Mouse (Mus musculus) kidney, adult 11 months (tissue): ENCODE results near the gene Ddx54.

Experiments
- DNase-seq: peaks from one replicate; pipeline ENCODE4 v3.0.0; 2022

Ddx54 gene

DNA sequence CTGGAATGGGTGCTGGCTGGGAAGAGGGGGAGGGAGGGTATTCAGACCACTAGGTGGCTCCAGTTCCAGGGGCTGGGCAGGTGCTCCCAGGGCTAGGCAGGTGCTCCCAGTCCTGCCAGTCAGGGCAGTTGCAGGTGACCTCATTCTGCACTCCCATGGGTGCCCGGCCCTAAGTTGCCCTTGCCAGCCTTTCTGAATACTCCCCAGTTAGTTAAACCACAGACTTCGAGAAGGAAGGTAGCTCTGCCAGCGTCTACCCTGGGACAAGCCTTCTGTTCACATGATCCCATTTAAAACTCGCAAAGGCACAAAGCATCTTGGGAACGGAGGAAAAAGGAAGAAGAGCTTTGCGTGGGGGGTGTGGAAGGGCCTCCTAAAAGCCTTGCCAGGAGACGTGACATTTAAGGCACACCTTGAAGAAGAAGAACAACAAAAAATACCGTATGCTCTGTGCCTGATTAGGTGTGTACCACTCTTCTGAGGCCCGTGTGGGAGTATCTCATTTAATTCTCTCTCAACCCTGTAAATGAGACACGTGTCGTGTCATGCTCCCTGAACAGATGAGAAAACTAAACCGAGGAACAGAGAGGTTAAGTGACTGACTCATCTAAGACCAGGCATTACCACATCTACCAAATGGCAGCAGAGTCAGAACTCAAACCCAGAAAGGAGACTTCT is 35.4 kb downstream of the Ddx54 start:
- DNase-seq, result peak; percentile 46

DNA sequence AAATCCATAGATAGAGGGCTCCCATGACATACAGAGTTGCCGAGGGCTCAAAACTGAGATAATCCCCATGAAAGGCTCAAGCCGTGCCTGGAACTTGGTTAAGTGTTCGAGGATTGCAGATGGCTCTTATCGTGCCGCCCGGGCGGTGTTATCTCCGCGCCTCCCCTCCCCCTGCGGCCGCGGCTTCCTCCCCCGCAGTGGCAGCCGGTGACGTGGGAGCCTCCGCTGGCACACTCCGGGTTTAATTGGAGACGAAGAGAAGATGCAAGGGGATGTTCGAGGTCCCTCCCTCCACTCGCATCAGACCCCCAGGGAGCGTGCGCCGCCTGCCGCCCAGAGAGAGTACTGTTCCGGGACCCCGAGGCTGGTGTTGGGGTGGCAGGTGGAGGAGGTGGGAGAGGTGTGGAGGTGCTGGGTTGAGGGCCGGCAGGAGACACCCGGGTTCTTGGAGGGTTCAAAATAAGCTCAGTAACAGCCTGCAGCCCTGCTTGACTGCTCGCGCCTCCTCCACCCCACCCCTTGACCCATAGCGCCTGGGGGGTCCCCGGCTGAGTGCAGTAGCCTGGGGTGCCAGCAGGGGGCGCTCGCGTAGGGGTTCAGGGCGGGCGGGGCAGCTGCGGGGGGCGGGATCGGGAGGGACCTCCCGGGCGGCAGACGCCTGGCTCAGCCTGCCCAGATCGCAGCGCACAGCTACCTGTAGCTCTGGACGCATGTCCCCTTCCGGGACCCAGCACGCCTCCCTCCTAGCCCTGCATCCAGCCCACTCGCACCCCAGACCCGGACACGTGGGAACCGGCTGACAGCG is 36.2 kb downstream of the Ddx54 start, which contains the start of gene Rasal1:
Rasal1 (plus strand) TSS at position 244 of the 805 bp plus-strand sequence.
- peak; percentile 28 for DNase-seq

DNA sequence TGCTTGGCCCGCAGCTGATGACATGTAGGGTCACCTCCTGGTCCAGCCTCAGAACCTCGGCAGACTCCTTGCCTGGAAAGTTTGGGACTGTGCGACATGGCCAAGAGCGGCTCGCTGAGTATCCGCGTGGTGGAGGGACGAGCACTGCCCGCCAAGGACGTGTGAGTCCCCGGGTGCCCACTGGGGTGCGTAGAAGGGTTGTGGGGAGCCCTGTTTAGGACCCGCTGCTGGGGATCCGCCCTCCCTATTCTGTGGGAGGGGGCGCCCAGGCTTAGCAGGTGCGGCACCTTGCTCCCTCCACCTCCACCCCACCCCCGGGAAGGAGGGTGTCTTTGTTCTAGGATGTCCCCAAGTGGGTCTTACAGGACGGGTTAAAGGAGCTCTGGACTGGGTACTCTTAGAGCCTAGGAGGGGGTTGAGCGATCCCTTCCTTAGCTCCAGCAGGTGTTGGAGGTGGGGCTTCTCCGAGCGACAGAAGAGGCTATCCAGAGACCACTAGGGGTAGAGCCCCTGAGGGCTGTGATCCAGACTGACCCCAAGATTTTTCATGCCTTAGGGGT is 36.9 kb downstream of the Ddx54 start:
- DNase-seq, result no peak

DNA sequence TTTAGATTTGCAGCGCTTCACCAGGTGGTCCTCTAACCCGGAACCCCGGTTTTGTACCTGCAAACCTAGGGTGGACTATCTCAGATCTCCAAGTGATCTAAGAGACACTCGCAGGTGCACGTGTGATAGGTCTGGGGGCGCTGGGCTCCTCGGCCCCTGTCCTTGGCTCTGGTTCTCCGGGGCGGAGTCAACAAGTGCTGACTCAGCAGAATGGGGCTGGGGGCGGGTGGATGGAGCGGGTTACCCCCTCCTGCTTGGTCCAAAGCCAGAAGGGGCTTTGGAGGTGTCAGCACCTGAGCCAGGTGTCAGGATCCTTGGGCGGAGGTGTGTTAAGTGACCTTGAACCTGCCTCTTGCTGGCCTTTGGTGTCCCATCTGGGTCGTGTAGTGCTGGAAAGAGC is 37.4 kb downstream of the Ddx54 start:
- no peak for DNase-seq

DNA sequence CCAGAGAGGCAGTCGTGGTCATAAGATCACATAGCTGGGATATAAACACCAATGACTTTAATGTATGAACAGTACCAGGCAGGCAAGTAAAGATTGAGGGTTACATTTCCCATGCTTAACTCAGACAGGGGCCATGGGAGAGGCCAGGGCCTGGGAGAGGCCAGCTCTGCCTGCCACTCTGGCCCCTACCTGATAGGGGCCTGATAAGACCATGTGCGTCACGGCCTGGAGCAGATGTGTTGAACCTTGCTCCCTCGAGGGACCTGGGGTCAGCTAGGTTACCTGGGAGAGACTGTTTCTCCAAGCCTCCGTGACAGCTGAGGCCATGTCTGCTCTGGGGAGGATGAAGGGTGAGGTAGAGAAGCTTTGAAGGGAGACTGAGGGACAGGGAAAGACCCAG is 38.7 kb downstream of the Ddx54 start:
- DNase-seq, result no peak

DNA sequence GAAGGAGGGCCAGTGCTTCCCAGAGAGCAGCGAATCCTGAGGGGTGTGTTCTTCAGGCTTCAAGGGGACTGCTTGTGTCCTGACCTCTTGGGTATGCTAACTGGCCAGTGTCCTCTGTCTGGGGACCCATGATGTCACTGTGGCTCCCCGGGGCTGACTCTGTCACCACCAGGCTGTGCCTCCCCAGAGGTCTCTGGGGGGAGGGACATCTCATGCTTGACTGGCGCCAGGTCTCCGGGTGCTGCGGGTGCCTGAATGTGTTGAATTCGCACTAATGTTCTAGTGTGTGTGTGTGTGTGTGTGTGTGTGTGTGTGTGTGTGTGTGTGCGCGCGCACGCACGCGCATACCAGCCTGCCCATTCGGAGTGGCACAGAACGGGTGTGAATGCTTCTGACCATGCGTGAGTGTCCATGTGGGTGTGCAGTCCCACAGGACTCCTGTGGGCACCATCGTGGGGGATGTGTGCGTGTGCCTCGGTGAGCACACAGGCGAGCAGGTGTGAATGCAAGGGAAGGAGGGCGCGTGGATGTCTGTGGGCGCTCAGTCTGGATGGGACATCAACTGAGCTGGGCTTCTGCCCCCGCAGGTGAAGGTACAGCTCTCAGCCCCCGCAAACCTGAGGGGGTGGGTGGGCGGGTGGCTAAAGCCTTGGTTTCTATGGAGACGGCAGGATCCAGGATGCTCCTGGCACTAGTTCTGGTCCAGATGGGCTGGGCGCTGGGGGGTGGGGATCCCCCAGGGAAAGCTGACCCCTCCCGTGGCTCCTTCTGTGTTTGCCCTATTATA is 40.6 kb downstream of the Ddx54 start:
- DNase-seq, result no peak

DNA sequence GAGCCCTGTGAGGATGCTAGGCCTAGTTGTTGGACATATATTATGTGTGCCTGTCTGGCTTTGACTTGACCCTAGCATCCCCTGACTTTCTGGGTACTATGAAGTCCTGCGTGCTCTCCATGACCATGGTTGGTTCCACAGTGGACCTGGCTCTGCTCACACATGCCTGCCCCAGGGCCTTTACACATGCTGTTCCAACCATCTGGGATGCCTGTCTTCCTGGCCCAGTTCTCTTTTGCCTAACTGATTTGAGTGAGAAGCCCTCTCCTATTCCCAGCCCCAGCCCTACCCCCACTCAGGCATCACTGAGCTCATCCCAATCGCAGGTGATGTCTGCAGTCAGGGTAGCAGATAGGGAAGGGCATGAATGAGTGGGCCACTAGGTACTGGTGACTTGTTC is 41.3 kb downstream of the Ddx54 start:
- DNase-seq, result no peak

DNA sequence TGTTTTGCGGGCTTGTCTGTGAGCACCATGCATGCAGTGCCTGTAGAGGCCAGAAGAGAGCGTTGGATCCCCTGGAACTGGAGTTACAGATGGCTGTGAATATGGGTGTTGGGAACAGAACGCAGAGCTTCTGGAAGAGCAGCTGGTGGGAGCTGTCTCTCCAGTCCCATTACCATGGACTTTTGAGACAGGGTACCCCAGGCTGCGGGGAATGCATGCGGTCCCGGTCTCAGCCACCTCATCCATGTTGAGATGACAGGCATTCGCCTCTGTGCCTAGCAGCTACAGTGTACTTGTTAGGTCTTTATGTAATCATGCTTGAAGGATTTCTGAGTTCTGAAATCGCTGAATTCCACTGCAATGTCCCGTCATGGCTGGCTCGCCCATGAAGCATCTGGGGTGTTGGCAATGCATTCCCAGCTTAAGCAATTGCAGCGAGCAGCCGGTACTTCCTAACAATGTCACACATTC is 43.8 kb downstream of the Ddx54 start:
- no peak for DNase-seq

DNA sequence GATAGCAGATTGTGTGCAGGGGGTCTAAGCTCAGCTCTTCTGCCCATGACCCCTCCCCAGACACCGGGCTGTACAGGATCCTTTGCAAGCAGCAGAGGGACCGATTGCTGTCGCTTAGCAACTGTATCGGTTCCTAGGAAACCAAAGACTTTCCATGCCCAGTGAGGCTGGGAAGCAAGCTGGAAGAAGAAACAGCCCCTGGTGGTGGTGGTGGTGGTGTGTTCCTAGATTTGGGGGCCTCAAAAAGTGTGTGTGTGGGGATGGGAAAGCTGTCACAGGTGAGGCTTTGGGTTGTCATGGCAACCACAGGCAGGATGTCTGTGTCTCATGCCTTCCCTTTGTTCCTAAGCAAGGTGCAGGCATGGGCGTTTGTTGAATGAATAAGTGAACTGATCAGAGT is 48.3 kb downstream of the Ddx54 start:
- DNase-seq, result no peak

DNA sequence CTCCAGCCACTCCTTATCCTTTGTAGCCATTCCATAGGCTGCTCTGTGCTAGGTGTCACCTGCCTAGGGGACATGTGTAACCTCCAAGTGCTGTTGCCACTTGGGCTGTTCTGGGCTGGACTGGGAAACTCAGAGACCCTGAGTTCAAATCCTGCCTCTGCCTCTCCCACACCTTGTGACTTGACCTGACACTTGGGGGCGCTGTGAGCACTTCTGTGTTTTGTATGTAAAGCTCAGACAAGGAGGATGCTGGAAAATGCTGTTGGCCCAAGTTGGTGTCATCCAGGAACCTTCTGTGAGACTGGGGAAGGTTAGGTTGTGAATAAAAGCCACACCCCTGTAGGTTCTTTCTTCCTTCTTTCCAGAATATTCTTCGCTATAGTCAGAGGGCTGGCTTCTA is 52.3 kb downstream of the Ddx54 start:
- no peak for DNase-seq

DNA sequence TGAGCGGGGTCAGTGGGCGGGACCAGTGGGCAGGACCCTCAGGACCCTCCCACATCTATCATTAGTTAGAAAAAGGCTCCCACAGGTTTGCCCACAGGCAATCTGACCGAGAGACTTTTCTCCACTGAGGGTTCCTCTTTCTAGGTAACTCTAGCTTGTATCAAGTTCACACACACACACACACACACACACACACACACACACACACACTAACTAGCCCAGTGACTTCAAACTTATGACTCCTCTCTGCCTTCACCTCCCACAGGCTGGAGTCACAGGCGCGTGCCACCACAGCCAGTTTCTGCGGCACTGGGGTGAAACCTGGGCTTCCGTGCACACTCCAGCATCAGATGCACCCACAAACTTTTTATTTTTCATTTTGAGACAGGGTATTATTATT is 56.2 kb downstream of the Ddx54 start:
- DNase-seq, result no peak

DNA sequence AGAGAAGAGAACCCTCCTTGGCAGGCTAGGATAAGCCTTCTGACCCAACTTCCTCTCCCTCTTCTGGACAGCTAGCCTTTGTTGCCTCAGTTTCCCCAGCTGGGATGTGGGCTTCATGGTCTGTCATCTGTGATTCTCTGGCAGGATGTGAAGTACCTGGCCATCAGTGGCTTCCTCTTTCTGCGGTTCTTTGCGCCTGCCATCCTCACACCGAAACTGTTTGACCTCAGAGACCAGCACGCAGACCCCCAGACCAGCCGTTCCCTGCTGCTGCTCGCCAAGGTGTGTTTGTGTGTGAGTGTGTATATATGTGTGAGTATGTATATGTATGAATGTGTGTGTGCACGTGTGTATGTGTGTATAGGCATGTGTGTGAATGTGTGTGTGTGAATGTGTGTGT is 57.6 kb downstream of the Ddx54 start:
- no peak for DNase-seq

DNA sequence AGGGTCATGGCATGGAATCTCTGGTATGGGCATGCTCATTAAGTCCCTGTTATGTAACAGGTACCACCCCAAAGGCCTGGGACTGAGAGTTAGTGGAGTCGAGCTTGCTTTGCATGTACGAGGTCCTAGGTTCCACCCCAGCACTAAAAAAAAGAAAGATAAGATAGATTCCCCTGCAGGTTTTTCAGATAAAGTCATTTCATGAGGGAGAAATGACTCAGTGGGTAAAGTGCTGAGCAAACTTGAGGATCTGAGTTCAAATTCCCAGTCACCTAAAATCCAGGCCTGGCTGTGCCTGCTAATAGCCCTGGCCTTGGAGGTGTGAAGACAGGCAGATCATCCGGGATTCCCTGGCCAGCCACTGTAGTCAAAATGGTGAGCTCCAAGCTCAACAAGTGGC is 59.3 kb downstream of the Ddx54 start:
- DNase-seq, result no peak

DNA sequence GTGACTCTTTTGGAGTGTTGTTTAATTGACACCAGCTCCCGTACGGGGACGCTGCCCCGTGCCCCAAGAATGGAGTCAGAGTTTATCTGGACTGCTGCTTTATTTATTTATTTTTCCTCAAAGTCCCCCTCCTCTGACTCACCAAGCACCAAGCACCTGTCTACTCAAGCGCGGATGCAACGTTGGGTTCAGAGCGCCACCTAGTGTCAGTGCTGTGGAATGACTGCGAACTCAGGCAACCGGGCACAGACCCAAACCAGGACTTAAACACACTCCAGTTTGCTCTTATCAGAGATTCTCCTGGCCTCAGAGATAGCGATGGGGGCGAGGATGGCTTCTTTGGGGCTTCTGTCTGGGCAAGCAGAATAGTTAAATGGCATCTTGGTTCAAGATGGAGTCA is 61.1 kb downstream of the Ddx54 start:
- DNase-seq, result peak; percentile 36

DNA sequence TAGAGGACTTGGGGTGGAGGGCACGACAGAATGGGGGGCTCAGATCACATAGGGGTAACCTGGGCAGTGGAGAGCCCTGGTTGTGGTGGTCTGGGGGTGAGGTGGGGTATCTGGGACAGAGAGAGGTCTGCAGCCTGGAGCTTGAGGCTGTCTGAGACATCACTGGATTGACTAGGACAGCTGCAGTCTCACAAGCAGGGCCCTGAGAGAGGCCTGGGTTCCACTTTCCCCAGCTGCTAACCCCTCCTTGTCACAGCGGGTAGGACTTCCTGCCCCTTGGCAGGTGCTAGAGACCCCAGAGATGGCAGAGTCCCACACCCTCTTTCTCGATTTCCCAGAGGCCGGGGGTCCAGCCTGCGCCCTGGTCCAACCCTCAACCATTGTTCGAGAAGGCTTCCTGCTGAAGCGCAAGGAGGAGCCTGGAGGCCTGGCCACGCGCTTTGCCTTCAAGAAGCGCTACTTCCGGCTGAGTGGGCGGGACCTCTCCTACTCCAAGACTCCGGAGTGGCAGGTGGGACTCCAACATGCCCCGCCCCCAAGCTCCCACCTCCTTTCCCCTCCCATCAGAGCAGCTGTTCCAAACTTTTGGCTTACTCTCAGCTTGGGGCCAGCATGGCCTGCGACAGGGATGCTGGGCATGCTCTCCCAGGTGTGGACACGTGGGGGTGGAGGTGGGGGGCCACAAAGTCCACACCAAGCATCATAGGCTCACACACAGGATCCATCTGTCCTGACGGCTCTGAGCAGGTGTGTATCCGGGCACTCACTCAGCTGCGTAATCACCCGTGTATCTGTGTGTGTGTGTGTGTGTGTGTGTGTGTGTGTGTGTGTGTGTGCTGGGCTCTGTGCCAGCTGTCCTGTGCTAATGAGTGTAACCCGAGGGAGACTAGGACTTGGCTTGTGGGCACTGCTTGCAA is 61.9 kb downstream of the Ddx54 start:
- DNase-seq, result no peak

DNA sequence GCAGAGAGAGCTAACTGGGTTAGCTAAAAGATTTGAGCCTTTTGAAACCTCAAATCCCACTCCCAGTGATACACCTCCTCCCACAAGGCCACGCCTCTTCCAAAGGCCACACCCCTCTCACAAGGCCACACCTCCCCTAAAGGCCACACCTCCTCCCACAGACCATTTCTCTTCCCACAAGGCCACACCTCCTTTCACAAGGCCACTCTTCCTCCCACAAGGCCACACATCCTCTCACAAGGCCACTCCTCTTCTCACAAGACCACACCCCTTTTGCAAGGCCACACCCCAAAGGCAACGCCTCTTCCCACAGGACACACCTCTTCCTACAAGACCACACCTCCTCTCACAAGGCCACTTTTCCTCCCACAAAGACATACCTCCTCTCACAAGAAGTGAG is 65.0 kb downstream of the Ddx54 start:
- DNase-seq, result peak; percentile 13
